ENCODE assay signal across 9 mouse cellular contexts in the genomic region with DNA sequence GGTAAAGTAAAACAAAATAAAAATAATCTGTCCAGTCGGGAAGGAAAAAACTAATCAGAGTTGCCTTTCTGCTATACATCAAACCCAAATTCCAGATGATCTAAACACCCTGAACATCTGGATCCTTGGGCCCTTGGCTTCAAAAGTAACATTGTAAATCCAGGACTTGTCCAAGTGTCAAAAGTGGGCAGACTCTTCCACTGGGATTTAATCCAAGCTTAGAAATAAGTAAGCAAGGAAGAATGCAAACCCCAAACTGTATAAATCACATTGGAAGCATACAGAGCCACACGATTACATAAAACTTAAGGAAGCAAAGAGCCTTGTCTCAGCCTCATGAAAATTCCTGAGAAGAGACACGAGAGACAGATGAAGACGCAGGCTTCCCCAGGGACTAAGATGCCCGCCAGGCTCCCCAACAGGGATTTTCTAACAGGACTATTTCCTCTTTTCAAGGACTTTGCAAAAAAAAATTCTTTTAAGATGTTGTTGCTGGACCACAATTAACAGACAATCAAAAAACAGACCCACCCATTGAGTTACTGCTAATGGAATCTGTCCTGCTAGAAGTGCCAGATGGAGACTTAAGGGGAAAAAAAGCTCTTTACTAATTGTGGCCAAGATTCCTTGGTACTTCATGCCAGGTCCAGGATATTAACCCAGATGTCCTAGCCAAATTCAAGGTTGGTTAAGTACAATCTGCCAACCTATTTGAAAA. TPM values are rescaled to one million over a fixed set of nuclear protein-coding genes. Genes with fewer than 3 reads are reported as not detected.
DNase-seq lines count a peak whose midpoint lies in the region; ATAC-seq and TF ChIP-seq lines count a peak whose summit lies in the region.
"Had no signal": no experiment of that assay in that cellular context is flagged by ENCODE, and none has a peak within 500 bp of the region (broad histone marks: within the 10 kb centered on the region; RNA-seq: fewer than 3 reads in every experiment).

No protein-coding gene starts in this region.

- peak overlapping the region; percentile 43; the same call in 1 of the 2 replicates for H3K27ac ChIP-seq in heart, adult 2 months
- no peak overlapping the region for H3K27ac ChIP-seq in heart, embryonic 10.5 days
- H3K27ac ChIP-seq in left cerebral cortex, adult 2 months: peak overlapping the region; percentile 29; the same call in 1 of the 2 replicates
- peak overlapping the region; percentile 49; the same call in 1 of the 2 replicates for H3K27ac ChIP-seq in embryonic facial prominence, embryonic 15.5 days (replicated peaks)

- H3K4me1 ChIP-seq in heart, adult 2 months (ENCODE audit: control insufficient read depth, insufficient read depth, low read length): peaks cover 20% of the 10 kb centered on the region
- peaks cover 38% of the 10 kb centered on the region for H3K4me1 ChIP-seq in heart, embryonic 10.5 days
- H3K4me1 ChIP-seq in embryonic facial prominence, embryonic 15.5 days: peaks cover 23% of the 10 kb centered on the region

- peaks cover 14% of the 10 kb centered on the region for H3K36me3 ChIP-seq in heart, adult 2 months (ENCODE audit: control insufficient read depth, insufficient read depth, low read length)
- H3K36me3 ChIP-seq in heart, embryonic 10.5 days: peaks cover 4% of the 10 kb centered on the region; the same call in 1 of the 2 replicates
- no peaks in the 10 kb centered on the region for H3K36me3 ChIP-seq in embryonic facial prominence, embryonic 15.5 days

- 19% methylated on average over 5 of the region's 5 CpGs for WGBS in heart, adult 2 months
- 62% methylated on average over 5 of the region's 5 CpGs for WGBS in heart, embryonic 10.5 days
- 21% methylated on average over 5 of the region's 5 CpGs for WGBS in embryonic facial prominence, embryonic 15.5 days

- no peak for TF ChIP-seq CTCF in heart, adult 2 months (IDR thresholded peaks at IDR 0.05)
- no peak for TF ChIP-seq CTCF in left cerebral cortex, adult 2 months (IDR thresholded peaks at IDR 0.05)

- peaks cover 2% of the 10 kb centered on the region for H3K79me2 ChIP-seq in heart, adult 2 months (replicated peaks; ENCODE audit: control insufficient read depth, insufficient read depth, low read length)

- H3K9me3 ChIP-seq in heart, embryonic 10.5 days: no peaks in the 10 kb centered on the region
- H3K9me3 ChIP-seq in embryonic facial prominence, embryonic 15.5 days (replicated peaks): no peaks in the 10 kb centered on the region

- H3K4me3 ChIP-seq in heart, adult 2 months: no peak overlapping the region
- H3K4me3 ChIP-seq in heart, embryonic 10.5 days: no peak overlapping the region
- H3K4me3 ChIP-seq in left cerebral cortex, adult 2 months: no peak overlapping the region
- no peak overlapping the region for H3K4me3 ChIP-seq in embryonic facial prominence, embryonic 15.5 days (replicated peaks)

- no peak overlapping the region for H3K9ac ChIP-seq in heart, adult 2 months (ENCODE audit: low read depth, low read length)
- H3K9ac ChIP-seq in embryonic facial prominence, embryonic 15.5 days: no peak overlapping the region

- intact Hi-C loops in heart, adult 2 months (cut with DNase I): loop anchor here (5.0 kb wide), 1 partner anchor 52 kb away; no protein-coding TSS in a partner anchor
- intact Hi-C loops in left cerebral cortex, adult 2 months (cut with DNase I): no loop called here
- intact Hi-C loops in left cerebral cortex, postnatal 25 days (cut with DNase I): loop anchor here (5.0 kb wide), 1 partner anchor 52 kb away; no protein-coding TSS in a partner anchor
- intact Hi-C loops in left cerebral cortex, postnatal 36 days (cut with DNase I): loop anchor here (5.0 kb wide), 1 partner anchor 52 kb away; no protein-coding TSS in a partner anchor

- no peak for TF ChIP-seq EP300 in heart, adult 2 months (IDR thresholded peaks at IDR 0.05; ENCODE audit: insufficient read depth, low read depth, low read length)

- no peak for TF ChIP-seq POLR2A in heart, adult 2 months (IDR thresholded peaks at IDR 0.05; ENCODE audit: insufficient read depth, low read depth, low read length)

- H3K4me2 ChIP-seq in embryonic facial prominence, embryonic 15.5 days (replicated peaks): no peak overlapping the region; the same call in 1 of the 2 replicates

- peak in 1 of 2 experiments; percentile 33 for DNase-seq in heart, adult 2 months
- no peak for DNase-seq in heart, embryonic 10.5 days (ENCODE audit: low spot score)
- no peak for DNase-seq in left cerebral cortex, adult 2 months (ENCODE audit: extremely low spot score in 1 of 2, low spot score in 2 of 2)
- no peak for DNase-seq in left cerebral cortex, postnatal 25 days (ENCODE audit: low spot score in 2 of 2)
- DNase-seq in adipocyte (ENCODE audit: low spot score): peak; percentile 52
- DNase-seq in urinary bladder, postnatal 10 days (ENCODE audit: low spot score): no peak
- no peak for DNase-seq in left cerebral cortex, postnatal 36 days (ENCODE audit: low spot score in 2 of 2)

- ATAC-seq in embryonic facial prominence, embryonic 15.5 days (ENCODE audit: insufficient number of reproducible peaks, low FRiP score, low TSS enrichment, low read depth): no peak
- ATAC-seq: inflammation-experienced regulatory T-cells, adult 6 months had no signal

- no peaks in the 10 kb centered on the region for H3K27me3 ChIP-seq in heart, adult 2 months (ENCODE audit: control insufficient read depth, insufficient read depth, low read length)
- no peaks in the 10 kb centered on the region for H3K27me3 ChIP-seq in heart, embryonic 10.5 days (ENCODE audit: insufficient read depth, poor library complexity, severe bottlenecking)
- no peaks in the 10 kb centered on the region for H3K27me3 ChIP-seq in embryonic facial prominence, embryonic 15.5 days

RNA-seq across cellular contexts. Expression of a gene that starts 4.7 kb away (rescaled TPM):
- 100 to 1,000 TPM; 156 to 195 TPM for total RNA-seq in heart, adult 2 months (2021)
- polyA plus RNA-seq in heart, adult 2 months (2012; rRNA removed): 77.2 and 107 TPM in 2 replicates
- polyA plus RNA-seq in heart, embryonic 10.5 days (2016; fragmentation: Nextera tagmentation; extraction: Ambion mirVana): 49.1 and 56.0 TPM in 2 replicates
- 100 to 1,000 TPM; 139 TPM for total RNA-seq in left cerebral cortex, adult 2 months (2021)
- 100 to 1,000 TPM; 126 to 133 TPM for total RNA-seq in left cerebral cortex, postnatal 25 days (2021)
- 43.0 and 44.7 TPM in 2 replicates for polyA plus RNA-seq in embryonic facial prominence, embryonic 15.5 days (2015; fragmentation: Nextera tagmentation; extraction: Ambion mirVana)
- total RNA-seq in left cerebral cortex, postnatal 36 days (2021): 100 to 1,000 TPM; 117 to 144 TPM

RNA-seq across cellular contexts. Expression of a gene that starts 41.2 kb away (rescaled TPM):
- 10 to 100 TPM; 23.2 to 24.9 TPM for total RNA-seq in heart, adult 2 months (2021)
- polyA plus RNA-seq in heart, adult 2 months (2012; rRNA removed): 12.6 and 16.1 TPM in 2 replicates
- 74.5 and 77.0 TPM in 2 replicates for polyA plus RNA-seq in heart, embryonic 10.5 days (2016; fragmentation: Nextera tagmentation; extraction: Ambion mirVana)
- total RNA-seq in left cerebral cortex, adult 2 months (2021): 10 to 100 TPM; 40.5 to 47.3 TPM
- total RNA-seq in left cerebral cortex, postnatal 25 days (2021): 10 to 100 TPM; 37.4 to 50.3 TPM
- 66.6 and 73.6 TPM in 2 replicates for polyA plus RNA-seq in embryonic facial prominence, embryonic 15.5 days (2015; fragmentation: Nextera tagmentation; extraction: Ambion mirVana)
- 10 to 100 TPM; 39.5 to 49.0 TPM for total RNA-seq in left cerebral cortex, postnatal 36 days (2021)
